ENCODE assay signal across 8 mouse cellular contexts in genomic region chr3:122638329-122639196, GRCm38 (mm10). TPM values are rescaled to one million over a fixed set of nuclear protein-coding genes. Genes with fewer than 3 reads are reported as not detected.
DNase-seq lines count a peak whose midpoint lies in the region; ATAC-seq lines count a peak whose summit lies in the region.

No protein-coding gene starts in this region.

- DNase-seq in MN1 (ENCODE audit: low spot score): peak; percentile 97
- peak; percentile 97 for DNase-seq in cerebellum, adult 9-10 months
- peak; percentile 91 to 99 for DNase-seq in frontal cortex, adult 2 months (ENCODE audit: extremely low spot score in 1 of 2, low spot score in 1 of 2)
- peak; percentile 97 for DNase-seq in hindbrain, embryonic 10.5 days (ENCODE audit: low spot score)
- DNase-seq in layer of hippocampus, adult 9-10 months (ENCODE audit: low spot score): peak; percentile 98
- DNase-seq in ovary, postnatal 14 days (ENCODE audit: low spot score): peak; percentile 93
- DNase-seq in thymus, postnatal 10 days (ENCODE audit: low spot score in 2 of 2): peak; percentile 68 to 92

- no peaks in the 10 kb centered on the region for H3K9me3 ChIP-seq in hindbrain, embryonic 10.5 days
- no peaks in the 10 kb centered on the region for H3K9me3 ChIP-seq in lung, embryonic 16.5 days (ENCODE audit: control insufficient read depth, low read length)

- H3K4me2 ChIP-seq in lung, embryonic 16.5 days (ENCODE audit: low read depth, low read length): peak overlapping the region; percentile 32; the same call in 1 of the 2 replicates

- no peaks in the 10 kb centered on the region for H3K36me3 ChIP-seq in hindbrain, embryonic 10.5 days
- no peaks in the 10 kb centered on the region for H3K36me3 ChIP-seq in lung, embryonic 16.5 days (ENCODE audit: control insufficient read depth, insufficient read depth, low read length)

- ATAC-seq in lung, embryonic 16.5 days (ENCODE audit: low read depth): peak; percentile 82

- no peak overlapping the region for H3K9ac ChIP-seq in lung, embryonic 16.5 days (ENCODE audit: low read length)

- H3K27ac ChIP-seq in hindbrain, embryonic 10.5 days: no peak overlapping the region
- no peak overlapping the region for H3K27ac ChIP-seq in lung, embryonic 16.5 days (ENCODE audit: low read length)

- 40% methylated on average over 14 of the region's 14 CpGs for WGBS in hindbrain, embryonic 10.5 days
- 34% methylated on average over 14 of the region's 14 CpGs for WGBS in lung, embryonic 16.5 days

- H3K27me3 ChIP-seq in hindbrain, embryonic 10.5 days (ENCODE audit: insufficient read depth, poor library complexity, severe bottlenecking): no peaks in the 10 kb centered on the region
- no peaks in the 10 kb centered on the region for H3K27me3 ChIP-seq in lung, embryonic 16.5 days (ENCODE audit: control insufficient read depth, insufficient read depth, low read depth, low read length)

- peaks cover 17% of the 10 kb centered on the region; the same call in 1 of the 2 replicates for H3K4me1 ChIP-seq in hindbrain, embryonic 10.5 days (replicated peaks)
- H3K4me1 ChIP-seq in lung, embryonic 16.5 days (replicated peaks; ENCODE audit: control insufficient read depth, insufficient read depth, low read length): peaks cover 9% of the 10 kb centered on the region; the same call in 1 of the 2 replicates

- no peak overlapping the region for H3K4me3 ChIP-seq in hindbrain, embryonic 10.5 days
- no peak overlapping the region for H3K4me3 ChIP-seq in lung, embryonic 16.5 days (ENCODE audit: low read length)

RNA-seq across cellular contexts. Expression of gene Fnbp1l, which starts 19.0 kb away (rescaled TPM):
- polyA plus RNA-seq in frontal cortex, adult 2 months (2012; rRNA removed): 98.4 and 102 TPM in 2 replicates
- polyA plus RNA-seq in hindbrain, embryonic 10.5 days (2016; fragmentation: Nextera tagmentation; extraction: Ambion mirVana): 48.7 and 54.9 TPM in 2 replicates
- 41.2 and 46.4 TPM in 2 replicates for polyA plus RNA-seq in lung, embryonic 16.5 days (2015; fragmentation: Nextera tagmentation; extraction: Ambion mirVana)
